Mouse (Mus musculus): Measurements from ENCODE around the gene Baz2a.
"Not testable (repeated sequence)": the region's sequence is repeated elsewhere in the genome, so short reads cannot be mapped to it uniquely, and the experiment has no call there.

Baz2a gene

GRCm38 (mm10) chr10:128091564-128092505 lies at the start of gene Baz2a:
Gene Baz2a, plus strand, starts transcription at chr10:128091577.
- peak; percentile 73 for DNase-seq (ENCODE audit: low read depth)

DNA sequence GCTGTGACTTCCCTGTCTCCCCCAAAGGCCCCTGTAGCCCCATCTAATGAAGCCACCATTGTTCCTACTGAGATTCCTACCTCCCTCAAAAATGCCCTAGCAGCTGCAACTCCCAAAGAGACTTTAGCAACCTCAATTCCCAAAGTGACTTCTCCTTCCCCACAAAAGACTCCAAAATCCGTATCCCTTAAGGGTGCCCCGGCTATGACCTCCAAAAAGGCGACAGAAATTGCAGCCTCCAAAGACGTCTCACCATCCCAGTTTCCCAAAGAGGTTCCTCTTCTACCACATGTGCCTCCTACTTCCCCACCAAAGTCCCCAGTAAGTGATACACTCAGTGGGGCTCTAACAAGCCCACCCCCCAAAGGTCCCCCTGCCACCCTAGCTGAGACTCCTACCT lies 49.7 kb upstream of the Baz2a start:
- no peak for DNase-seq (ENCODE audit: low read depth)

DNA sequence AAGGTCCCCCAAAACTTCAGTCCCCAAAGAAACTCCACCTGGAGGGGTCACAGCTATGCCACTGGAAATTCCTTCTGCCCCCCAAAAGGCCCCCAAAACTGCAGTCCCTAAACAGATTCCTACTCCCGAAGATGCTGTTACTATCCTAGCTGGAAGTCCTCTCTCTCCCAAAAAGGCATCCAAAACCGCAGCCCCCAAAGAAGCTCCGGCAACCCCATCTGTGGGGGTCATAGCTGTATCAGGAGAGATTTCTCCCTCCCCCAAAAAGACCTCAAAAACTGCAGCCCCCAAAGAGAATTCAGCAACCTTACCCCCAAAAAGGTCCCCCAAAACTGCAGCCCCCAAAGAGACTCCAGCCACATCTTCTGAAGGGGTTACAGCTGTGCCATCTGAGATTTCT lies 48.9 kb upstream of the Baz2a start:
- no peak for DNase-seq (ENCODE audit: low read depth)

GRCm38 (mm10) chr10:128043041-128043835 lies 48.1 kb upstream of the Baz2a start:
- no peak for DNase-seq (ENCODE audit: low read depth)

DNA sequence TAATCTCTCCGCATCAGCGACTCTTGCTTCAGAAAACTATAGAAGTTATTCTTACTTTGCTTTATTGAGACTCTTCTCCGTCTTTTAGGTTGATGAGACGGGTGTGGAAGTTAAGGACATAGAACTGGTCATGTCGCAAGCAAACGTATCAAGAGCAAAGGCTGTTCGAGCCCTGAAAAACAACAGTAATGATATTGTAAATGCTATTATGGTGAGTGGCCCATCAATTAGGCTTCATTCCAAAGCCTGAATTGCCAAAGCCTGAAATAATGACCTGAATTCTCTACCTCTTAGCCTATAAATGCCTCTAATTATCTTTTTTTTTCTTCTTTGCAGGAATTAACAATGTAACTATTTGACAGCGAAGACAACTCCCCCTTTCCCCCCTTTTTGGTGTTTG lies 43.2 kb upstream of the Baz2a start:
- no peak for DNase-seq (ENCODE audit: low read depth)

- DNase-seq (ENCODE audit: low read depth), result no peak
These were observed 41.6 kb upstream of the Baz2a start for GRCm38 (mm10) chr10:128049741-128050140.

- no peak for DNase-seq (ENCODE audit: low read depth)
These were observed 41.0 kb upstream of the Baz2a start for GRCm38 (mm10) chr10:128050355-128050754.

DNA sequence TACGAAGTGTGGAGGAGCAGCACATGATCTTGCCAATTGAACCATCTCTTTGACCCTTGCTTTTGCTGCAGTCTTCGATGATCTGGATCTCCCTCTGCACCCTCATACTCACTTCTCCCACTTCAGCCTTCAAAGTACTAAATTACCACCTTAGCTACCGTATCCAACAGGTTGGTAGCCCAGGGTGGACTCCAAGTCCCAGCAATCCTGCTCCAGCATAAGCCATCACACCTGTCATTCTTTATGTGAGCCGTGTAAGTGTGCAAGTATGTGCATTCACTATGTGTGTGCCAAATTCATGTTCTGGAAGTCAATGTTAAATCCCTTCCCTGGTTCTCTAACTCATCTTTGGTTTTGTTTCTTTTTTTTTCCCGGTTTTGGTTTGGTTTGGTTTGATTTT lies 39.8 kb upstream of the Baz2a start:
- no peak for DNase-seq (ENCODE audit: low read depth)

GRCm38 (mm10) chr10:128052136-128052535 lies 39.2 kb upstream of the Baz2a start:
- DNase-seq (ENCODE audit: low read depth), result not testable (repeated sequence)

- DNase-seq (ENCODE audit: low read depth), result no peak
These were observed 38.4 kb upstream of the Baz2a start for GRCm38 (mm10) chr10:128053001-128053400.

DNA sequence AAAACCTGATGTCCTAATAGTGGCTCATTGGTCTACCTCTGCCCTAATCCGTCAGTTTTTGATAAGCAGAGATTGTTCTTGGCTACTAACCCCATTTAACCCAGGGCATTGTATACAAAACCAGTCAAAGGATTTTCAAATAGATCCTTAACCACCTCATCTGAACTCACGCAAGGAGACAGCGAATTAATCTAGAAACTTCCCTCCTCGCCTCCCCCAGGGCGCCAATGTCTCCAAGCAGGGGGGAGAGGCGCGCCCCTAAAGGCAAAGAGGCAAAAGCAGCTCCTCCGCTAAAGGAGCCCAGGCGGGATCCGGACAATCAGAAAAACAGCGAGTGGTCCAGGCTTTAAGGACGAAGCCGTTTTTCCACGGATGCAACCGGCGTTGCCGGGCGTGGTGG lies 33.2 kb upstream of the Baz2a start:
- no peak for DNase-seq (ENCODE audit: low read depth)

DNA sequence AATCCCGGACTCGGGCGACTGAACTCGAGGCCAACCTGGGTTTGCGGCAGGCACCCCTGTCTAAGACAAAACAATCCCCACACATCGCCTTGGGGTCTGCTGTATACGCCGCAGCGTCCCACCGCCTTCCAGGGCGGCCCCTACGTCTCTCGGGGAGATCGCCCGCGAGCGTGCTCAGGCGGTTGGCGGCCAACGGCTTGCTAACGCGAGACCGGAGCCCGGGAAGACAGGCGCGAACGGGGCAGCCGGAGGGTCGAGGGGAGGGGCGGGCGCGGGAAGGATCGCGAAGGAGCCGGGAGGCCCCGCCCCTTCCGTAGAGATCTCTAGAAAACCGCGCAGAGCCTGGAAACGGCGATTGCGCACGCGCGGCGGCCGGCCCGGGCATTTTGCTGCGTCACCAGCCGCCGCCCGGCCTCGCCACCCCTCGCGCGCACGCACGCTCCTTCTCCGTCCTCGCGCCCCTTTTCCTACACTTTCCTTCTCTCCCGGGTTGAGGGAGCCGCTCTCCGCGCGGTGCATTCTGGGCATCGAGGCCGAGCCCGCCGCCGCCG lies 32.7 kb upstream of the Baz2a start, which contains the start of gene Ptges3:
TSS of gene Ptges3 (plus strand) at position 354 of the 551 bp plus-strand sequence.
- DNase-seq (ENCODE audit: low read depth), result peak; percentile 87

- peak; percentile 46 for DNase-seq (ENCODE audit: low read depth)
These were observed 32.0 kb upstream of the Baz2a start for GRCm38 (mm10) chr10:128059207-128059981.

DNA sequence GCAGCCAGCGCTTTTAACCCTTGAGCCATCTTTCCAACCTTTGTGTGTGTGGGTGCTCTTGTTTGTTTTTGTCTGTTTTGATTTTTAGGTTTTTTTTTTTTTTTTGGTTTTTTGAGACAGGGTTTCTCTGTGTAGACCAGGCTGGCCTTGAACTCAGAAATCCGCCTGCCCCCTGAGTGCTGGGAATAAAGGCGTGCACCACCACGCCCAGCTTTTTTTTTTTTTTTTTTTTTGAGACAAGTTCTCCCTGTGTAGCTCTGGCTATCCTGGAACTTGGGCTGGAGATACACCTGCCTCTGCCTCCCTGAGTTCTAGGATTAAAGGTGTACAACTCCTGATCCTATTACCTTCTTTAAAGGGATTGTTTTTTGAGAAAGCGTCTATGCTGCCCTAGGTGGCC lies 30.3 kb upstream of the Baz2a start:
- no peak for DNase-seq (ENCODE audit: low read depth)

DNA sequence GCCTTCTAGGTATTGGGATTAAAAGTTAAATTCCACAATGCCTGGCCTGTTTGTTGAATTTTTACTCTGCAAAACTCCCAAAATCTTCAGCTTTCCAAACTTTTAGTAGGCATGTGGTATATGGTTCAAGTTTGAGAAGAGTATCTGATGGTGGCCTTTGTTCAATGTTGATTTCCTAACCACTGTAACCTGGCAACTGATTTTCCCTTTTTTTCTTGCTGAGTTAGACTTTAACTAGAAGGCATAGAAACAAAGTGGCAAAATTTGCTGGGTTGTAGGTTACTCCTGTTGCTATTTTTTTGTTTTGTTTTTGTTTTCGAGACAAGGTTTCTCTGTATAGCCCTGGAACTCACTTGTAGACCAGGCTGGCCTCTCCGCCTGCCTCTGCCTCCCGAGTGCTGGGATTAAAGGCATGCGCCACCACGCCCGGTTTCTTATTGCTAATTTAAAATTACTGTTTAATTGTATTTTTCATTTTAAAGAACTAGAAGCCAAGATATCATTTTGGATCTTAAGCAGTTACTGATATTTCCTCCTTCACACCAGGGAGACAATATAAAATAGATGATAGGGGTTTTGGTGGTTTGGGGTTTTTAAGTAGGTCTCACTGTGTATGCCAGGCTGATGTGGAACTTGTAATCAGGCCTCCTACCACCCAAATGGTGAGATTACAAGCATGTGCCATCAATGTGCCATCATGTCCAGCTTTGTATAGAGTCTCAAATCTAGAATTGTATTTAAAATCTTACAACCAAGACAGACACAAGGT lies 29.0 kb upstream of the Baz2a start:
- no peak for DNase-seq (ENCODE audit: low read depth)

GRCm38 (mm10) chr10:128066072-128066471 lies 25.3 kb upstream of the Baz2a start:
- no peak for DNase-seq (ENCODE audit: low read depth)

DNA sequence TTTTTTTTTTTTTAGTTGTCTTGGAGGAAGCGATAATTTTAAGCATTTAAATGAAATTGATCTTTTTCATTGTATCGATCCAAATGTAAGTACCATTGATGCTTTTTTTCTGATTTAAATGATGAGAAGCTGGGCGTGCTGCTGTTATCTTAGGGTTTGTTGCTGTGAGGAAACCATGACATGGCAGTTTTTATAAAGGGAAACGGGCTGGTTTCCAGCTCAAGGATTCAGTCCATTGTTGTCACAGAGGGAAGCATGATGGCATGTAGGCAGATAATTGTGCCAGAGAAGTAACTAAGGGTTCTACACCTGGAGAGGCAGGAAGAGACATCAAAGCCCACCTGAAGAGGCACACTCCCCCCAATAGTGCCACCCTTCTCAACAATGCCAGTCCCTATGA lies 22.2 kb upstream of the Baz2a start:
- DNase-seq (ENCODE audit: low read depth), result no peak

DNA sequence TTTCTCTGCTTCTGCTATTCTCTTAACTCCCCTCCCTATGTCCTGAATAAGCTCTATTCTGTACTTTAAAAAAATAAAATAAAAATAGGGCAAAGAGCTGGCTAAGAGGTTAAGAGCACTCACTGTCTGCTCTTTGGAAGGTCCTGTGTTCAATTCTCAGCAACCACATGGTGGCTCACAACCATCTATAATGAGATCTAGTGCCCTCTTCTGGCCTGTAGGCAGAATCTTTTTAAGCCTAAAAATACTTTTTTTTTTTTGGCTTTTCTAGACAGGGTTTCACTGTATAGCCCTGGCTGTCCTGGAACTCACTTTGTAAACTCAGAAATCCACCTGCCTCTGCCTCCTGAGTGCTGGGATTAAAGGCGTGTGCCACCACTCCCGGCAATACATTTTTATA lies 20.9 kb upstream of the Baz2a start:
- not testable (repeated sequence) for DNase-seq (ENCODE audit: low read depth)

DNA sequence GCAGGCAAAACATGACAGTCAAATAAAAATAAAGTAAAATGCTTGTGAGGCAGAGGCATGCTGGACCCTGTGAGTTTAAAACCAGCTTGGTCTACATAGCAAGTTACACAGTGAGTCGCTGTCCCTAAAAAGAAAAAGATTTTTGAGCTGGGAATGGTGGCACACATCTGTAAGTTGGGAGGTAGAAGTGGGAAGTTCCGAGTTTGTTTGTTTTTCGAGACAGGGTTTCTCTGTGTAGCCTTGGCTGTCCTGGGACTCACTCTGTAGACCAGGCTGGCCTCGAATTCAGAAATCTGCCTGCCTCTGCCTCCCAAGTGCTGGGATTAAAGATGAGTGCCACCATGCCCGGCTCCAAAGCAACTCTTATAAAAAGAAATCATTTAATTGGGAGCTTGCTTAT lies 13.1 kb upstream of the Baz2a start:
- DNase-seq (ENCODE audit: low read depth), result not testable (repeated sequence)

DNA sequence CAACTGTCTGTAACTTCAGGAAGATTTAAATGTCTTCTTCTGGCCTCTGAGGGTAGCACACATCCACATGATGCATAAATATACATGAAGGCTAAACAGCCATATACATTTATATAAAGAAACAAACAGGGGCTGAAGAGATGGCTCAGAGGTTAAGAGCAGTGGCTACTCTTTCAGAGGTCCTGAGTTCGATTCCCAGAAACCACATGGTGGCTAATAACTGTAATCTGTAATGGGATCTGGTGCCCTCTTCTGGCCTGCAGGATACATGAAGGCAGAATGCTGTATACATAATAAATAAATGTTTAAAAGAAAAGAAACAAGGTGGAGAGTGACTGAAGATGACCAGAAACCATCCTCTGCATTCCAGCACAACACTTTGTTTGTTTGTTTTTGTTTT lies 10.9 kb upstream of the Baz2a start:
- DNase-seq (ENCODE audit: low read depth), result no peak
